Mouse (Mus musculus): ENCODE measurements around the gene Nlrp4c. TPM values are rescaled to one million over a fixed set of nuclear protein-coding genes. Genes with fewer than 3 reads are reported as not detected.
"Not testable (repeated sequence)": the region's sequence is repeated elsewhere in the genome, so short reads cannot be mapped to it uniquely, and the experiment has no call there.

The Nlrp4c gene
- total and polyA plus RNA-seq, 3 experiments: 0.16 to 0.42 (median 0.26) TPM

DNA sequence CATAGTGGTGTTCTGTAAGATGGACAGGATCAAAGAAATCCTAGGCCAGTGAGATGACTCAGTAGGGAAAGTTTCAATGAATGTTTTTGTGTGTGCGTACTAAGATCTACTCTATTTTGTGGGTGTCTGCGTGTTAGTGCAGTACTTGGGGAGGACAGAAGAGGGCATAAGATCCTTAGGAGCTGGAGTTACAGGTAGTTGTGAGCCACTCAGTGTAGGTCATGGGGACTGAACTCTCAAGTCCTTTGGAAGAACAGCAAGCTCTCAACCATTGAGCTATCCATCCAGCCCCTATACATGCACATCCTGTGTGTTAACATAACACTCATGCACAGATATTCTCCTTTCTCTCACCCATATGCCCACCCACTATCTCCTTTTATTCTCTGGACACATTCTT lies 75.1 kb downstream of the Nlrp4c start:
- TF ChIP-seq CTCF (conservative IDR thresholded peaks at IDR 0.05 in 1 of 2, IDR thresholded peaks at IDR 0.05 in 1 of 2; ENCODE audit: low read depth in 2 of 2, low read length in 2 of 2) (peak in 1 of 2 experiments; percentile 39; a peak in 2 of 4 replicates), RAD21 (IDR thresholded peaks at IDR 0.05; ENCODE audit: low read depth, low read length) (peak; percentile 22), SMC3 (IDR thresholded peaks at IDR 0.05; ENCODE audit: low read depth, low read length) (0 out of 2 replicates have a peak, but pooled peaks have one; percentile 9)
- H3K4me2 ChIP-seq (ENCODE audit: insufficient read depth, low read depth, poor library complexity, severe bottlenecking); H3K27me3 ChIP-seq (replicated peaks); DNase-seq (ENCODE audit: extremely low read depth); H3K4me3 ChIP-seq (replicated peaks in 1 of 3; ENCODE audit: low read depth in 2 of 3, low read length in 2 of 3, poor library complexity in 1 of 3); H3K9ac ChIP-seq (ENCODE audit: insufficient read depth, low read depth); dilution Hi-C loops (cut with MboI; ENCODE audit: extremely low pct_ligation_motif_present, extremely low pct_unique_long_range_greater_than_20kb, low sequenced_read_pairs); H3K27ac ChIP-seq (ENCODE audit: insufficient read depth, low read depth); H3K9me3 ChIP-seq (replicated peaks; ENCODE audit: low read length); H3K36me3 ChIP-seq (replicated peaks in 1 of 2; ENCODE audit: control insufficient read depth in 1 of 2, insufficient read depth in 1 of 2, low read length in 1 of 2); H3K79me2 ChIP-seq (replicated peaks; ENCODE audit: control insufficient read depth, extremely low read depth, insufficient read depth, poor library complexity, severe bottlenecking); in situ Hi-C loops (cut with MboI; ENCODE audit: low pct_ligation_motif_present, low pct_unique_long_range_greater_than_20kb, low sequenced_read_pairs); H3K4me1 ChIP-seq (ENCODE audit: control insufficient read depth in 1 of 2, insufficient read depth in 2 of 2): not testable (repeated sequence)

GRCm38 (mm10) chr7:6121128-6121527 lies 76.2 kb downstream of the Nlrp4c start:
- H3K27me3 ChIP-seq (replicated peaks); H3K79me2 ChIP-seq (replicated peaks; ENCODE audit: control insufficient read depth, extremely low read depth, insufficient read depth, poor library complexity, severe bottlenecking); H3K4me3 ChIP-seq (replicated peaks in 1 of 3; ENCODE audit: low read depth in 2 of 3, low read length in 2 of 3, poor library complexity in 1 of 3); H3K9ac ChIP-seq (ENCODE audit: insufficient read depth, low read depth); dilution Hi-C loops (cut with MboI; ENCODE audit: extremely low pct_ligation_motif_present, extremely low pct_unique_long_range_greater_than_20kb, low sequenced_read_pairs); H3K4me2 ChIP-seq (ENCODE audit: insufficient read depth, low read depth, poor library complexity, severe bottlenecking); H3K27ac ChIP-seq (ENCODE audit: insufficient read depth, low read depth); H3K4me1 ChIP-seq (ENCODE audit: control insufficient read depth in 1 of 2, insufficient read depth in 2 of 2); DNase-seq (ENCODE audit: extremely low read depth); H3K9me3 ChIP-seq (replicated peaks; ENCODE audit: low read length); H3K36me3 ChIP-seq (replicated peaks in 1 of 2; ENCODE audit: control insufficient read depth in 1 of 2, insufficient read depth in 1 of 2, low read length in 1 of 2); in situ Hi-C loops (cut with MboI; ENCODE audit: low pct_ligation_motif_present, low pct_unique_long_range_greater_than_20kb, low sequenced_read_pairs): not testable (repeated sequence)

GRCm38 (mm10) chr7:6126690-6127448 lies 81.9 kb downstream of the Nlrp4c start:
- in situ Hi-C loops (cut with MboI; ENCODE audit: low pct_ligation_motif_present, low pct_unique_long_range_greater_than_20kb, low sequenced_read_pairs) (loop anchor here (5.0 kb wide), 1 partner anchor 65 kb away; no protein-coding TSS in a partner anchor), dilution Hi-C loops (cut with MboI; ENCODE audit: extremely low pct_ligation_motif_present, extremely low pct_unique_long_range_greater_than_20kb, low sequenced_read_pairs) (no loop called here)
- peak; percentile 29; the same call in 1 of the 2 replicates for TF ChIP-seq ZC3H11A (IDR thresholded peaks at IDR 0.05; ENCODE audit: low read depth, low read length)
- TF ChIP-seq NRF1 (IDR thresholded peaks at IDR 0.05; ENCODE audit: low read depth, low read length): no peak
- peak; percentile 93 for TF ChIP-seq SMC3 (IDR thresholded peaks at IDR 0.05; ENCODE audit: low read depth, low read length)
- peak; percentile 86 for TF ChIP-seq RAD21 (IDR thresholded peaks at IDR 0.05; ENCODE audit: low read depth, low read length)
- peak; percentile 94 to 95 for TF ChIP-seq CTCF (conservative IDR thresholded peaks at IDR 0.05 in 1 of 2, IDR thresholded peaks at IDR 0.05 in 1 of 2; ENCODE audit: low read depth in 2 of 2, low read length in 2 of 2)
- Histone ChIP-seq H3K4me1 (ENCODE audit: control insufficient read depth in 1 of 2, insufficient read depth in 2 of 2) (0 out of 4 replicates have a peak, but pooled peaks cover 0 to 3% of the 10 kb centered on the region in 2 experiments), H3K27ac (ENCODE audit: insufficient read depth, low read depth) (no peak overlapping the region), H3K36me3 (replicated peaks in 1 of 2; ENCODE audit: control insufficient read depth in 1 of 2, insufficient read depth in 1 of 2, low read length in 1 of 2) (peaks cover 5 to 19% of the 10 kb centered on the region in 2 experiments), H3K4me3 (replicated peaks in 1 of 3; ENCODE audit: low read depth in 2 of 3, low read length in 2 of 3, poor library complexity in 1 of 3) (no peak overlapping the region), H3K27me3 (replicated peaks) (no peaks in the 10 kb centered on the region), H3K4me2 (ENCODE audit: insufficient read depth, low read depth, poor library complexity, severe bottlenecking) (no peak overlapping the region), H3K9me3 (replicated peaks; ENCODE audit: low read length) (no peaks in the 10 kb centered on the region), H3K79me2 (replicated peaks; ENCODE audit: control insufficient read depth, extremely low read depth, insufficient read depth, poor library complexity, severe bottlenecking) (no peaks in the 10 kb centered on the region), H3K9ac (ENCODE audit: insufficient read depth, low read depth) (no peak overlapping the region)
- DNase-seq (ENCODE audit: extremely low read depth): peak; percentile 87
